Mouse (Mus musculus) megakaryocyte, embryonic 14.5 days (primary cell): ENCODE results near the gene Ykt6. TPM values are rescaled to one million over a fixed set of nuclear protein-coding genes. Genes with fewer than 3 reads are reported as not detected.

Experiments used
- H3K27me3 ChIP-seq: replicated peaks from 2 replicates; pipeline ENCODE3; 2012; ENCODE audit warnings: inconsistent platforms
- H3K36me3 ChIP-seq: replicated peaks from 2 replicates; pipeline ENCODE3; 2012; ENCODE audit warnings: low read length, inconsistent platforms, mixed read lengths
- H3K4me1 ChIP-seq: 2 replicates; pipeline ENCODE4 v1.6.1; 2012; ENCODE audit warnings: inconsistent platforms
- H3K4me3 ChIP-seq: replicated peaks from 2 replicates; pipeline ENCODE3; 2012; ENCODE audit warnings: moderate library complexity, mild to moderate bottlenecking, inconsistent platforms
- H3K9me3 ChIP-seq: 2 replicates; pipeline ENCODE4 v1.6.1; 2012; ENCODE audit warnings: inconsistent platforms
- FLI1 ChIP-seq: IDR thresholded peaks from 2 replicates; pipeline ENCODE4 v1.6.1; 2012; ENCODE audit warnings: low read length, inconsistent platforms, mixed read lengths
- GATA1 ChIP-seq: IDR thresholded peaks from 3 replicates; pipeline ENCODE4 v1.6.1; 2012; ENCODE audit warnings: mixed read lengths, low read length, inconsistent platforms, borderline replicate concordance
- polyA plus RNA-seq: library from polyadenylated mRNA; stranded (reverse); fragments of >175 nt; gene quantifications from 2 replicates; pipeline ENCODE4 v1.2.3, GENCODE M21; 2012; ENCODE audit warnings: low replicate concordance; ENCODE audit not compliant: insufficient read depth

Ykt6 gene
- polyA plus RNA-seq, 1 experiment, result 8.8 TPM

DNA sequence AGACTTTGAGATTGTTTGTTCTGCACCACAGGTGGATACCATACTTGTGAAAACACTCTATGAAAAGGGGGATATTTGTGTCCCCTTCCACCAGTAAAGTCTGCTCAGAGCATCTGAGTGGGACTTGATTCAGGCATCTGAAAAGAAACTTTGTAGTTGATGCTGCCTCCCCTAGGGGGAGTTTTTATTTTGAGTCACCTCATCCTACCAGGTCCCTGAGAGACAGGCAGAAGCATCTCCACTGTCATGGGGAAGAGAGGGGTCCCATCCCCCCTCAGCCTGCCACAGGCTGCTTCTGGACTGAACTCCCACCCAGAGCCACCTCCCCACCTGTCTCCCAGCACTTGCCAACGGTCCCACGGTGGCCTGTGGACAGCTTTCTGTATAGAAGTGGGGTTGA lies 57.9 kb downstream of the Ykt6 start:
- Histone ChIP-seq H3K4me3 (no peak overlapping the region), H3K4me1 (peaks cover 2% of the 10 kb centered on the region; the same call in 1 of the 2 replicates)
- no peak for TF ChIP-seq FLI1
- no peak for TF ChIP-seq GATA1

DNA sequence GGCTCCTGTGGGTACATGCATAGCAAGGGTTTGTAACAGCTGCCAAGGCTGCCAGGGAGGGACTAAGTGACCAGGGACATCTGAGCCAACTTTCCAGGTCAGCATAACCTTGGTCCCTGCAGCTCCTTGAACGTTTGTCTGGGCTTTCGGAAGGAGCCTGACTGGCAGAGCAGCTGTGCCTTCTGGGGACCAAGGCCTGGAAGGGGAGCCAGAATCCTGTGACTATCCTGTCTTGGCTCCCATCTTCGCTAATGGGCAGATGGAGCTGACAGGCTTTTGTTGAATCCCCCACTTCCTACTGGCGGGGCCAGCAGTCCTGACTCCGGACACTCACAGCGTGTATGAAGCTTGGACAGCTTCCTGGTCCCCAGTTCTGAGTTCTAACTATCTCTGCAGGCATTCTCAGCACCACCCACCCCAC lies 59.5 kb downstream of the Ykt6 start:
- Histone ChIP-seq H3K27me3 (peaks cover 39% of the 10 kb centered on the region), H3K36me3 (no peaks in the 10 kb centered on the region), H3K4me1 (peaks cover 3% of the 10 kb centered on the region; the same call in 1 of the 2 replicates), H3K9me3 (peaks cover 5% of the 10 kb centered on the region), H3K4me3 (no peak overlapping the region)
- TF ChIP-seq GATA1 (no peak), FLI1 (no peak)

More for the DNA sequence above, 57.9 kb downstream of the Ykt6 start:
- H3K27me3 ChIP-seq, result peaks cover 26% of the 10 kb centered on the region
- peaks cover 2% of the 10 kb centered on the region for H3K36me3 ChIP-seq
- peaks cover 8% of the 10 kb centered on the region for H3K9me3 ChIP-seq

GRCm38 (mm10) chr11:6016368-6016767 lies 60.9 kb downstream of the Ykt6 start:
- H3K27me3 ChIP-seq, result peaks cover 52% of the 10 kb centered on the region
- H3K9me3 ChIP-seq, result peaks cover 5% of the 10 kb centered on the region
- no peaks in the 10 kb centered on the region for H3K36me3 ChIP-seq
- H3K4me3 ChIP-seq, result no peak overlapping the region
- TF ChIP-seq GATA1, result no peak
- no peak for TF ChIP-seq FLI1
- peaks cover 3% of the 10 kb centered on the region; the same call in 1 of the 2 replicates for H3K4me1 ChIP-seq

GRCm38 (mm10) chr11:6016797-6017395 lies 61.4 kb downstream of the Ykt6 start:
- TF ChIP-seq FLI1, result no peak
- no peak for TF ChIP-seq GATA1
- Histone ChIP-seq H3K36me3 (no peaks in the 10 kb centered on the region), H3K9me3 (peaks cover 3% of the 10 kb centered on the region), H3K4me3 (no peak overlapping the region), H3K27me3 (peaks cover 54% of the 10 kb centered on the region), H3K4me1 (peaks cover 3% of the 10 kb centered on the region; the same call in 1 of the 2 replicates)

Other genes with a start within 250 kb of the Ykt6 start
- 173 and 222 TPM in 2 replicates for gene Mrps24, start 240.0 kb upstream of the Ykt6 start, polyA plus RNA-seq
- gene Urgcp, start 193.3 kb upstream of the Ykt6 start, polyA plus RNA-seq, result 6.8 and 10.2 TPM in 2 replicates
- gene Dbnl, start 167.2 kb upstream of the Ykt6 start, polyA plus RNA-seq, result 63.4 and 117 TPM in 2 replicates
- gene Pgam2, start 152.0 kb upstream of the Ykt6 start, polyA plus RNA-seq, result not detected in 2 replicates
- gene Polm, start 117.7 kb upstream of the Ykt6 start, polyA plus RNA-seq, result 2.3 and 4.2 TPM in 2 replicates
- 0.15 TPM in 1 of 2 replicates, not detected in the other for gene Aebp1, start 93.7 kb upstream of the Ykt6 start, polyA plus RNA-seq
- 155 and 509 TPM in 2 replicates for gene Pold2, start 77.4 kb upstream of the Ykt6 start, polyA plus RNA-seq
- not detected in 2 replicates for gene Myl7, start 56.9 kb upstream of the Ykt6 start, polyA plus RNA-seq
- 1.7 TPM in 1 of 2 replicates, not detected in the other for gene Gck, start 5.6 kb upstream of the Ykt6 start, polyA plus RNA-seq
- gene Camk2b, start 110.7 kb downstream of the Ykt6 start, polyA plus RNA-seq, result 0.11 TPM in 1 of 2 replicates, not detected in the other
- not detected in 2 replicates for gene A730071L15Rik, start 244.3 kb downstream of the Ykt6 start, polyA plus RNA-seq
- 7.9 and 9.9 TPM in 2 replicates for gene Nudcd3, start 244.7 kb downstream of the Ykt6 start, polyA plus RNA-seq